Mouse (Mus musculus) heart, embryonic 13.5 days (tissue): ENCODE results near the gene Aif1. TPM values are rescaled to one million over a fixed set of nuclear protein-coding genes. Genes with fewer than 3 reads are reported as not detected.

Experiments used
- ATAC-seq: fragments of 200-750 bp; cut with Nextera tagmentation; 2 replicates; pipeline ENCODE4 v1.8.0; 2017; ENCODE audit warnings: moderate TSS enrichment; ENCODE audit not compliant: insufficient number of reproducible peaks, low FRiP score, low TSS enrichment; ENCODE audit errors: extremely low read depth
- H3K27ac ChIP-seq: fragments of 300-500 bp; sonication (generic); replicated peaks from 2 replicates; pipeline ENCODE4 v1.5.1; 2015; ENCODE audit warnings: moderate library complexity, mild to moderate bottlenecking, inconsistent platforms
- H3K27me3 ChIP-seq: fragments of 300-500 bp; sonication (generic); replicated peaks from 2 replicates; pipeline ENCODE4 v1.6.1; 2015; ENCODE audit warnings: mild to moderate bottlenecking, inconsistent platforms
- H3K36me3 ChIP-seq: fragments of 300-500 bp; sonication (generic); 2 replicates; pipeline ENCODE4 v1.6.1; 2015; ENCODE audit warnings: mild to moderate bottlenecking, inconsistent platforms
- H3K4me1 ChIP-seq: fragments of 300-500 bp; sonication (generic); 2 replicates; pipeline ENCODE4 v1.6.1; 2015; ENCODE audit warnings: inconsistent platforms
- H3K4me2 ChIP-seq: fragments of 300-500 bp; sonication (generic); 2 replicates; pipeline ENCODE4 v1.6.1; 2015; ENCODE audit warnings: inconsistent platforms, mild to moderate bottlenecking, moderate library complexity
- H3K4me3 ChIP-seq: fragments of 300-500 bp; sonication (generic); 2 replicates; pipeline ENCODE4 v1.5.1; 2015; ENCODE audit warnings: moderate library complexity, mild to moderate bottlenecking, inconsistent platforms
- H3K9ac ChIP-seq: fragments of 300-500 bp; sonication (generic); 2 replicates; pipeline ENCODE4 v1.6.1; 2015; ENCODE audit warnings: inconsistent platforms, mild to moderate bottlenecking, moderate library complexity
- H3K9me3 ChIP-seq: fragments of 300-500 bp; sonication (generic); 2 replicates; pipeline ENCODE4 v1.6.1; 2016; ENCODE audit warnings: inconsistent platforms
- WGBS: fragments of 180-500 bp; shearing (Covaris S2); methylation state at CpG from one replicate; pipeline ENCODE4 v1.1.7; 2015; ENCODE audit warnings: mixed read lengths; 5-methylcytosine and 5-hydroxymethylcytosine counted together
- polyA plus RNA-seq: library from polyadenylated mRNA; unstranded; fragments of >200 nt; fragmentation: Nextera tagmentation; extraction: Ambion mirVana; gene quantifications from 2 replicates; pipeline ENCODE4 v1.2.1, GENCODE M21; 2015

The Aif1 gene
- polyA plus RNA-seq, 1 experiment from 2014 or later = 7.8 TPM

DNA sequence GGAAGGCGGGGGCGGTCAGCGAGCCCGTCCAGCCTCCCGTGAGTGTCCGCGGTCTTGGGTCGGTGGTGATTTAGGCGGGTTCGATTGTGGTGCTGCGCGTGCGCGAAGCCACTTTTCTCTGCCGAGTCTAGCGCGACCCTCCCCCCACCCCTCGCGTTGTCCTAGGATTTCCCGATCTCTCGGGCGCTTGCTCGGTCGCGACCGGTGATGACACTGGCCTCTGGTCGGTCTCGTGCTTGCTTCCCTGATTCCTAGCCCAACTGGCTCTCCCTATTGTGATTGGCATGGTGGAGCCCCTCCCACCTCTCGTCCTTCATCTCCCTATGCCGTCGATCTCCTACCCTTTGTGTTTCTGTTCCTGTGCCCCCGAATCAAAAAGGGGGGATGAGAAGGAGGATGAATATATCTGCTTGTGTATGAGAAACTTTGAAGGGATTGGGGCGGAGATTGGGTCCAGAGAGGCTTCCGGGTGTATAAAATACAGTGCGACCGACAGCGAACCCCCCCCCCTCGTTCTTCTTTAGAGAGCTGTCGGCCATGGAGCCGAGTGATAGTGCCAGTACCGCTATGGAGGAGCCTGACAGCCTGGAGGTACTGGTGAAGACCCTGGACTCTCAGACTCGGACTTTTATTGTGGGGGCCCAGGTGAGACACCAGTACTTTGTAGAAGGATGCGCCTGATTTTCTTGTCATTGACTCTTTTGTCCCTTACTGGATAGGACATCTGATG lies 40.1 kb downstream of the Aif1 start:
- H3K4me2 ChIP-seq = peak overlapping the region; percentile 91
- peak; percentile 55 for ATAC-seq
- H3K9me3 ChIP-seq = no peaks in the 10 kb centered on the region
- H3K4me3 ChIP-seq = peak overlapping the region; percentile 76
- H3K27me3 ChIP-seq = no peaks in the 10 kb centered on the region
- peaks cover 20% of the 10 kb centered on the region for H3K4me1 ChIP-seq
- H3K27ac ChIP-seq = peak overlapping the region; percentile 96
- WGBS = under 1% methylated on average over 43 of the region's 43 CpGs
- H3K9ac ChIP-seq = peak overlapping the region; percentile 89
- peaks cover 30% of the 10 kb centered on the region for H3K36me3 ChIP-seq

DNA sequence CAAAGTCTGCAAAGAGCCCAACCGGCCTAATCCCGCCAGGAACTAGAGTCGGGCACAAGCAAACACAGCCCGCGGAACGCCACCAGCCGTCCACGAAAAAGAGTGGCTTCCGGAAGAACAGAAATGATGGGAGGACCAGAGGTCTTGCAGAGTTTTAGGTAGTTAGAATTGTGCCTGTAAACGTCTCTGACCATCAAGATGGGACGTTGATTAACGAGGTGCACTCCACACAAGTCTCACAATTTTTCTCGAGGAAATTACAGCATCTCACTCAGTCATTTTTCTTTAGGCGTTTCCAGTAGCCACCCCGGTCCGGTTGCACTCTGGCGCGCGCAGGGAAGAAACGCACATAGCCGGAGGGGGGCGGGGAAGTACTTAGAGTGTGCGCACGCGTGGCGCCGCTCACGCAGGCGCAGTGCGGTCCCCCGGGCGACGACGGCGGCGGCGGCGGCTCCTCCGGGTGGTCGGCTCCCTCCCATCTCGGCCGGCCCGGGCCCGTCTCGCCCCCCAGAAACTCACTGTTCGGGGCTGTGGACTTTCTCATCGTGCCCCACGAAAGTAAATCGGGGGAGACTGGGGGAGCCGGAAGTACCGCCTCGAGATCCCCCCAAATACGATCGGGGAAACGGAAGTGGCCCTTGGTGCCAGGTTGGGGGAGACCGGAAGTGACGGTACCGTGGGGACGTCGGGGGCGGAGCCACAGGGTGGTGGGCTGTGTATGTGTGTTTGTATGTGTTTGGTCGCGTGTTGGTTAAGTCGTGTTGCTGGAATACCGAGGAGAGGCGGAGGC lies 40.9 kb downstream of the Aif1 start, which contains the start of gene Bag6:
Bag6 (plus strand) TSS at position 378 of the 790 bp plus-strand sequence.
- Histone ChIP-seq H3K4me3 (peak within 1 kb of the TSS; percentile 76), H3K36me3 (peaks cover 29% of the 10 kb centered on the region), H3K27ac (peak within 1 kb of the TSS; percentile 96), H3K9ac (peak within 1 kb of the TSS; percentile 89), H3K9me3 (no peaks in the 10 kb centered on the region), H3K27me3 (no peaks in the 10 kb centered on the region), H3K4me2 (peak within 1 kb of the TSS; percentile 91), H3K4me1 (peaks cover 20% of the 10 kb centered on the region)
- WGBS = under 1% methylated on average over 66 of the region's 66 CpGs
- ATAC-seq = peak; percentile 88

DNA sequence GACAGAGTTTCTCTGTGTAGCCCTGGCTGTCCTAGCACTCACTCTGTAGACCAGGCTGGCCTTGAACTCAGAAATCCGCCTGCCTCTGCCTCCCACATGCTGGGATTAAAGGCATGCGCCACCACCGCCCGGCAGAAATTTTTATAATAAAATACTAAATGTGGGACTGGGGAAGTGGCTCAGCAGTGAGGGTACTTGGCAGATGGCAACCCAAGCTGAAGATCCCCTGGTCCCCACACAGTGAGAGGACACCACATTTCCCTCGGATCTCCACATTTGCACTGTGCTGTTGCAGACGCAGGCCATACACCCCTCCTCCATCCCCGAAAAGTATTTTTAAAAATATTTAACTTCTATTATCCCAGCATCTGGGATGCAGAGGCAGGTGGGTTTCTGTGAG lies 42.4 kb downstream of the Aif1 start:
- no peaks in the 10 kb centered on the region for H3K27me3 ChIP-seq
- 90% methylated on average over 7 of the region's 7 CpGs for WGBS
- peaks cover 28% of the 10 kb centered on the region for H3K36me3 ChIP-seq
- H3K27ac ChIP-seq = no peak overlapping the region
- no peak for ATAC-seq
- no peak overlapping the region for H3K4me2 ChIP-seq
- H3K9me3 ChIP-seq = no peaks in the 10 kb centered on the region
- H3K4me1 ChIP-seq = peaks cover 21% of the 10 kb centered on the region
- H3K4me3 ChIP-seq = no peak overlapping the region
- H3K9ac ChIP-seq = no peak overlapping the region

DNA sequence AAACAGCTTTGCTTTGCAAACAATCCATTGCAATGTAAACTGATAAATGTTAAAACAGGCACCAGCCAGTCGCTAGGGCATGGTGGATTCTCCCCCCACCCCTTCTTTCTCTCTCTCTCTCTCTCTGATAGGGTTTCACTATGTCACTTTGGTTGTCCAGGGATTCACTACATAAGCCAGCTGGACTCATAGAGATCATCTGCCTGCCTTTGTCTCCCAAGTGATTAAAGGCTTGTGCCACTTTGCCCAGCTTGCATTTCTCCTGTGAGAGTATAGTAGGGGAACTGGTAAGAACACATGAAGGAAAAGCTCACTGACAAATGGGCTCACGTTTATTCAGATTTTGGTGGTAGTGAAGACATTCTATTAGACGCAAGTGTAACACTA lies 43.7 kb downstream of the Aif1 start:
- 60% methylated on average over 3 of the region's 3 CpGs for WGBS
- Histone ChIP-seq H3K9ac (no peak overlapping the region), H3K27ac (0 out of 2 replicates have a peak overlapping the region, but pooled peaks have one; percentile 20), H3K4me2 (no peak overlapping the region), H3K4me1 (peaks cover 23% of the 10 kb centered on the region), H3K36me3 (peaks cover 29% of the 10 kb centered on the region), H3K9me3 (no peaks in the 10 kb centered on the region), H3K4me3 (no peak overlapping the region), H3K27me3 (no peaks in the 10 kb centered on the region)
- ATAC-seq = no peak

DNA sequence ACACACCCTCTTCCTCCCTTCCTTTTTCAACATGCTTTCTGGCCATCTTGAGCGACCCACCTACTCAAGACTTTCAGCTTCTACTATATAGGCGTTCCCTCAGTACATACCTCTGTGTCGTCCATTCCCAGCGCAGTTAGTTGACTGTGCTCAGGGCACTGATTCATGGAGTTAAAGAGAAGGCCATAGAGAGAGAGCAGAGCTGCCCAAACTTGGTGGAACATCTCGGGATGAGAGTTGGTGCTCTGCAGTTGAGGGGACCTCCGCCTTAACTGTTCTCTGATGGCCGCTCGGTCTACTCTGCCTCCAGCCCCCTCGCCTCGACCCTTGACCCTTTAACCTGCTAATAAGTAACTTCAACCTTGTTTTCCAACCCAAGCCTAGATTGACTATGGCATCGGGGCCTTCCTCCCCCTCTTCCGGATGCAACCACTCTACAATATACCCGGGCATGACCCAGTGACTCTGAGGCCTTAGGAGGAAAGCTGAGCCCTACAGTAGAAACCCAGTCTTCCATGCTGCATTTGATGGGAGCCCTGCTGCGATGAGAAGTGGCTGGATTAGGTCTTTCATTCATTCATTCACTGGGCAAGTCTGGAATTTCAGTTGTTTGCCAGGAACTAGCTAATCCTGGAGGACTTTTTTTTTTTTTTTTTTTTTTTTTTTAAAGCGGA lies 44.2 kb downstream of the Aif1 start, which contains the start of gene Apom:
Apom (minus strand) TSS at position 551 of the 674 bp plus-strand sequence.
- Histone ChIP-seq H3K4me3 (no peak within 1 kb of the TSS), H3K36me3 (peaks cover 29% of the 10 kb centered on the region), H3K9ac (no peak within 1 kb of the TSS), H3K27me3 (no peaks in the 10 kb centered on the region), H3K9me3 (no peaks in the 10 kb centered on the region), H3K4me1 (peaks cover 23% of the 10 kb centered on the region), H3K27ac (0 out of 2 replicates have a peak within 1 kb of the TSS, but pooled peaks have one; percentile 20), H3K4me2 (no peak within 1 kb of the TSS)
- WGBS = 79% methylated on average over 15 of the region's 15 CpGs
- no peak for ATAC-seq

DNA sequence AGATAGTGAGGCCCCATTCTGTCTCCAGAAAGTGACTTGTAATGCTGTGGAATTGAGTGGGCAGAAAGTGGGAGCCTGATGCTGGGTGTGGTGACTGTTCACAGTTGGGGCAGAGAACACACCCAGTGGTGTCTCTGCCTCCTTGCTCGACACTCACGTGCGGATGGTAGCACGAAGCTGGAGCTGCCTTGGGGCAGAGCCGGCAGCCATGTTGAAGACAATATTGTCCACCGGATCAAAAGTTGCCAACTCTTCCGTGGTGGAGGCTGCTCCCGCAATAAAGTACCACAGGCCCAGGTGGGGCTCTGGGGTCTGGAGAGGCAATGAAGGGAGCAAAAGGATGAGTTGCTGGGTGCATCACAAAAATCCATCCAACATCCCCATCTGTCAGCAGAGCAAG lies 44.8 kb downstream of the Aif1 start:
- WGBS = 83% methylated on average over 8 of the region's 8 CpGs
- Histone ChIP-seq H3K4me2 (no peak overlapping the region), H3K9me3 (no peaks in the 10 kb centered on the region), H3K27ac (no peak overlapping the region), H3K4me3 (no peak overlapping the region), H3K27me3 (no peaks in the 10 kb centered on the region), H3K4me1 (peaks cover 19% of the 10 kb centered on the region), H3K36me3 (peaks cover 29% of the 10 kb centered on the region), H3K9ac (no peak overlapping the region)
- ATAC-seq = no peak

DNA sequence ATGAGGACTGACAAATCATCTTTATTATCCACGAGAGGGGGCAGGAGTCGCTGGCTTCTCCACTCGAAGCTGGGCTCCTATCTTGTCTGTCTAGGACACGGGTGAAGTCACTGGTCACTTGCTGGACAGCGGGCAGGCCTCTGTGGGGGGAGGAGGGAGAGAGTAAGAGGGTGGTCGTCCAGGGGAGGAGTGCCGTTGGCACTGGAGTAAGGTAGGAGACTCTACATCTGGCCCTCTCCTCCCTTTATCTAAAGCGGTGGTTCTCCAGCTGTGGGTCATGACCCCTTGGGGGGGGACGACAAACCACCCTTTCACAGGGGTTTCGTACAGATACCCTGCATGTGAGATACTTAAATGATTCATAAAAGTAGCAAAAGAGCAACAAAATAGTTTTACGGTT lies 46.9 kb downstream of the Aif1 start:
- H3K4me1 ChIP-seq = peaks cover 29% of the 10 kb centered on the region
- H3K36me3 ChIP-seq = peaks cover 40% of the 10 kb centered on the region
- no peak for ATAC-seq
- no peaks in the 10 kb centered on the region for H3K9me3 ChIP-seq
- no peak overlapping the region for H3K4me3 ChIP-seq
- no peak overlapping the region for H3K4me2 ChIP-seq
- 57% methylated on average over 11 of the region's 11 CpGs for WGBS
- H3K27ac ChIP-seq = no peak overlapping the region
- no peaks in the 10 kb centered on the region for H3K27me3 ChIP-seq
- peak overlapping the region; percentile 59 for H3K9ac ChIP-seq

DNA sequence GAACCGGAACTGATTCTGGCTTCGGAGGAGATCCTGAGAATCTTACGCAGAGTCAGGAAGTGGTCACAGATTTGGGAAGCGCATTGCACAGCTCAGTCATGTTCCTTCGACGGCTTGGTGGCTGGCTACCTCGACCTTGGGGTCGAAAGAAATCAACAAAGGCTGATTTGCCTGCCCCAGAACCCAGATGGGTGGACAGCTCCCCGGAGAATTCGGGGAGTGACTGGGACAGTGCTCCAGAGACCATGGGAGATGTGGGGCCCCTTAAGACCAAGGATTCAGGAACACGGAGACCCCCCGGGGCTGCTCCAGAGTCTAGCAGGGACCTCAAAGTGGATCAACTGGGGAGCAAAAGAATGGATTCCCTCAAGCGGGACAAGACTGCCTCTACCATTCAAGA lies 48.9 kb downstream of the Aif1 start:
- Histone ChIP-seq H3K27me3 (no peaks in the 10 kb centered on the region), H3K4me1 (peaks cover 38% of the 10 kb centered on the region), H3K9me3 (no peaks in the 10 kb centered on the region), H3K9ac (peak overlapping the region; percentile 91), H3K4me2 (peak overlapping the region; percentile 85), H3K36me3 (peaks cover 47% of the 10 kb centered on the region), H3K4me3 (peak overlapping the region; percentile 79), H3K27ac (peak overlapping the region; percentile 89)
- ATAC-seq = no peak
- WGBS = 65% methylated on average over 13 of the region's 13 CpGs

DNA sequence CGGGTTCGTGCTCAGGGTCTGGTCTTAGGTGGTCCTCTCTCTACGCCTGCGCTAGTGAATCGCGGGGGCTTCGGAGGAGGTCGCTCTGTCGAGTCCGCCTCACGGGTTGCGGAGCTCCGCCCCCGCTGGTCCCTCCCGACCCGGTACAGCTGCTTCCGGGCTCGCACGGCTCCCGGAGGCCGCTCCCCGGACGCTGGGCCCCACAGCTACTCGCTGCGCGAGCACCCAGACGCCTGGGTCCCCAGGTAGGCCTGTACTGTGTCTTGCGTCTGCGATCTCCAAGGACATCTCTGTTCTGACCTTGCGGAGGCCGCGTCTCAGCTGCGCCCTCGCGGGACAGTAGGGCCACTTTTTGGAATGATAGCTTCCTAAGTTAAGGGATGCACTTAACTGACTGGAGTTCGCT lies 49.7 kb downstream of the Aif1 start, which contains the start of gene D17H6S53E:
D17H6S53E (plus strand) TSS at position 168 of the 406 bp plus-strand sequence.
- H3K36me3 ChIP-seq = peaks cover 47% of the 10 kb centered on the region
- H3K27me3 ChIP-seq = no peaks in the 10 kb centered on the region
- ATAC-seq = peak; percentile 53; the same call in 1 of the 2 replicates
- peak within 1 kb of the TSS; percentile 89 for H3K27ac ChIP-seq
- H3K4me3 ChIP-seq = peak within 1 kb of the TSS; percentile 79
- H3K4me2 ChIP-seq = peak within 1 kb of the TSS; percentile 85
- peaks cover 41% of the 10 kb centered on the region for H3K4me1 ChIP-seq
- under 1% methylated on average over 36 of the region's 36 CpGs for WGBS
- peak within 1 kb of the TSS; percentile 91 for H3K9ac ChIP-seq
- no peaks in the 10 kb centered on the region for H3K9me3 ChIP-seq

DNA sequence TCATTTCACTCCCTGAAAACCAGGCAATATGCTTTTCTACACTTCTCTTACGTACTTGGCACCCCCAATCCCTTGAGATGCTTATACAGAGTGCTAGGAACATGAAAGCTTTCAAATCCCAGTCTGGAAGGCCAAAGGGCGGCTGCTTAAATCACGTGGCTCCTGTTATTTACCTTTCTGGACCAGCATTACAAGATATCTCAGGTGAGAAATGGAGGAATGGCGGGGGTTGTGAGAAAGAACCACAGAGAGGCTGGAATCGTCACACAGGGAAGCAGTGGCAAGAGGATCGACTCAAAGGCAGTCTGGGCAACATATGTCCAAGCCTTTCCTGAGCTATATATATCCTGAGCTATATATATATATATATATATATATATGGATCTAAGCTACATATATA lies 50.3 kb downstream of the Aif1 start:
- ATAC-seq = no peak
- Histone ChIP-seq H3K36me3 (peaks cover 46% of the 10 kb centered on the region), H3K4me2 (peak overlapping the region; percentile 85), H3K27me3 (no peaks in the 10 kb centered on the region), H3K27ac (peak overlapping the region; percentile 89), H3K9me3 (no peaks in the 10 kb centered on the region), H3K9ac (peak overlapping the region; percentile 91), H3K4me3 (peak overlapping the region; percentile 79), H3K4me1 (peaks cover 41% of the 10 kb centered on the region)
- WGBS = 28% methylated on average over 6 of the region's 6 CpGs

DNA sequence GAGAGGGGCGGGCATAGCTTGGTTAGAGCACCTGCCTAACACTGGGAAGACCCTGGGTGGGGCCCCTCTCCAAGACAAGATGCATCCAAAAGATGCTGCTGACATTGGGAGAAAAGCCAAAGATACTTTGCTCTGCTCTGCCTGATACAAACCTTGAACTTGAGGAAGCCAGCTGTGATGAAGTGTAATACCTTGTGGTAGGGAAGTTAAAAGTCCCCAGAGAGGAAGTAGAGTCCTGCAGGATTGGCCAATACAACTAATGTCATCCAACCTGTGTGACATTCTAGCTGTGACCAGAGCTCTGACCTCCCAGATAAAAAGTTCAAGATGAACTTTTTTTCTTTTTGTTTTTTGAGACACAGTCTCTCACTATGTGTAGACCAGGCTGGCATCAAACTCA lies 50.8 kb downstream of the Aif1 start:
- H3K9me3 ChIP-seq = no peaks in the 10 kb centered on the region
- 93% methylated on average over 1 of the region's 1 CpGs for WGBS
- H3K4me2 ChIP-seq = peak overlapping the region; percentile 85
- ATAC-seq = no peak
- peaks cover 45% of the 10 kb centered on the region for H3K4me1 ChIP-seq
- no peak overlapping the region for H3K4me3 ChIP-seq
- H3K36me3 ChIP-seq = peaks cover 41% of the 10 kb centered on the region
- H3K9ac ChIP-seq = peak overlapping the region; percentile 91
- no peaks in the 10 kb centered on the region for H3K27me3 ChIP-seq
- peak overlapping the region; percentile 89; the same call in 1 of the 2 replicates for H3K27ac ChIP-seq
